Mouse (Mus musculus) stomach, postnatal 0 days (tissue): ENCODE results near the gene Cyp4b1. TPM values are rescaled to one million over a fixed set of nuclear protein-coding genes. Genes with fewer than 3 reads are reported as not detected.
A peak's percentile ranks its signal among the peaks of the same experiment; 100 is the strongest.
"Not testable (repeated sequence)": the region's sequence is repeated elsewhere in the genome, so short reads cannot be mapped to it uniquely, and the experiment has no call there.

ENCODE experiments used
- ATAC-seq: fragments of 200-750 bp; cut with Nextera tagmentation; 2 replicates; pipeline ENCODE4 v1.8.0; 2017; ENCODE audit not compliant: low FRiP score, low TSS enrichment
- DNase-seq: peaks from one replicate; pipeline ENCODE4 v3.0.0-alpha.2; 2016; ENCODE audit warnings: low spot score
- H3K27ac ChIP-seq: fragments of 300-500 bp; sonication (generic); replicated peaks from 2 replicates; pipeline ENCODE4 v1.5.1; 2014; ENCODE audit warnings: mild to moderate bottlenecking, control low read depth
- H3K27me3 ChIP-seq: fragments of 300-500 bp; sonication (generic); 2 replicates; pipeline ENCODE4 v1.6.1; 2014; ENCODE audit warnings: low read length; ENCODE audit not compliant: control insufficient read depth, insufficient read depth
- H3K36me3 ChIP-seq: fragments of 300-500 bp; sonication (generic); 2 replicates; pipeline ENCODE4 v1.6.1; 2014; ENCODE audit warnings: low read length, mixed read lengths; ENCODE audit not compliant: control insufficient read depth, insufficient read depth
- H3K4me1 ChIP-seq: fragments of 300-500 bp; sonication (generic); replicated peaks from 2 replicates; pipeline ENCODE4 v1.6.1; 2014; ENCODE audit warnings: antibody characterized with exemption; ENCODE audit not compliant: control insufficient read depth, insufficient read depth
- H3K4me2 ChIP-seq: fragments of 300-500 bp; sonication (generic); replicated peaks from 2 replicates; pipeline ENCODE4 v1.6.1; 2014; ENCODE audit warnings: low read depth, mild to moderate bottlenecking, control low read depth, moderate library complexity
- H3K4me3 ChIP-seq: fragments of 300-500 bp; sonication (generic); 2 replicates; pipeline ENCODE4 v1.5.1; 2014; ENCODE audit warnings: low read depth, low read length, control low read depth
- H3K9ac ChIP-seq: fragments of 300-500 bp; sonication (generic); 2 replicates; pipeline ENCODE4 v1.6.1; 2014; ENCODE audit warnings: mild to moderate bottlenecking, low read length, control low read depth, mixed read lengths
- H3K9me3 ChIP-seq: fragments of 300-500 bp; sonication (generic); 2 replicates; pipeline ENCODE4 v1.6.1; 2016; ENCODE audit warnings: low read length; ENCODE audit not compliant: control insufficient read depth
- CTCF ChIP-seq: IDR thresholded peaks from 2 replicates; pipeline ENCODE4 v1.5.1; 2016; ENCODE audit warnings: antibody characterized with exemption, low read depth, mild to moderate bottlenecking, moderate library complexity
- EP300 ChIP-seq: optimal IDR thresholded peaks from 2 replicates; pipeline ENCODE3; 2016; ENCODE audit warnings: antibody characterized with exemption
- WGBS: fragments of 180-500 bp; shearing (Covaris S2); extraction: QIAGEN DNeasy Blood & Tissue Kit; methylation state at CpG from one replicate; pipeline ENCODE4 v1.1.7; 2014; 5-methylcytosine and 5-hydroxymethylcytosine counted together
- polyA plus RNA-seq: library from polyadenylated mRNA; unstranded; fragments of >200 nt; fragmentation: Nextera tagmentation; extraction: Ambion mirVana; gene quantifications from 2 replicates; pipeline ENCODE4 v1.2.1, GENCODE M21; 2015

Gene Cyp4b1
- polyA plus RNA-seq, 1 experiment from 2014 or later: 1.2 TPM

DNA sequence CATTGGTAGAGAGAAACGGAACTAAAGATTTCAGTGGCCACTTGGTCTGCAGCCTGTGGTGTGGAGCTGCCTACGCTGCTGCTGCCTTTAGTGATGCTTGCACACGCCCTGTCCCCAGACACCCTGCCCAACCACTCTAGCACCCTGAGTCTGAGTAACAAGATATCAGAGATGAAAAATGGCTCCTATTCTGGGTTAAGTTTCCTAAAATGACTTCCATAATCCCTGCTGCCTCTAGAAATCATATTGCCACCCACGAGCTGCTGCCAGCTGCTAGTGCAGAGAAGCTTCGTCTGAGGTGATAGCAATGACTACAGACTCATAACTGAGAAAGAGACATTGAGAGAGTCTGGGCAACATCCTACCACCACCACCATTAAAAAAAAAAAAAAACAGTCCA, 3.3 kb upstream of the Cyp4b1 start:
- TF ChIP-seq CTCF (no peak), EP300 (no peak)
- DNase-seq (no peak), ATAC-seq (no peak)
- 66% methylated on average over 5 of the region's 5 CpGs for WGBS
- no peak overlapping the region for H3K4me3 ChIP-seq
- no peaks in the 10 kb centered on the region for H3K4me1 ChIP-seq
- no peak overlapping the region for H3K27ac ChIP-seq
- H3K27me3 ChIP-seq: no peaks in the 10 kb centered on the region
- no peak overlapping the region for H3K9ac ChIP-seq
- no peaks in the 10 kb centered on the region for H3K9me3 ChIP-seq
- no peak overlapping the region for H3K4me2 ChIP-seq
- H3K36me3 ChIP-seq: no peaks in the 10 kb centered on the region

DNA sequence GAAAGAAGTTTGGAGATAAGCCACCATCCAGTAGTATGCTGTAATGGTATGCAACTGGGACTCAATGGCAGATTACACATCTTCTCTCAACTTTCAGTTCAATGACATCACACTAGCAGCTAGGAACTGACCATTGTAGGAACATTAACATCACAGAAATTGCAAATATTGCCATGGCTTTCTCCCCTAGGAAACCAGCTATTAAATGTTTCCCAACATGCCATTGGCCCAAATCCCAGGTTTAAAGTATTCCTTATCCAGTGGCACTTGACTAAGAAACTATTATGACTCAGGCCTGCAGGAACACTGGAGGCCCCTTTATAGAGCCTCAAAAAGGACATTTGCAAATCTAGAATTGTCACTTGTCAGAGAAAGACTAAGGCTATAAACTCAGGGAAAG, 1.8 kb upstream of the Cyp4b1 start:
- H3K4me3 ChIP-seq: no peak overlapping the region
- no peaks in the 10 kb centered on the region for H3K9me3 ChIP-seq
- TF ChIP-seq EP300 (no peak), CTCF (no peak)
- ATAC-seq (no peak), DNase-seq (peak; percentile 5)
- no peak overlapping the region for H3K4me2 ChIP-seq
- H3K27ac ChIP-seq: no peak overlapping the region
- H3K27me3 ChIP-seq: no peaks in the 10 kb centered on the region
- no peaks in the 10 kb centered on the region for H3K36me3 ChIP-seq
- H3K9ac ChIP-seq: no peak overlapping the region
- no peaks in the 10 kb centered on the region for H3K4me1 ChIP-seq

DNA sequence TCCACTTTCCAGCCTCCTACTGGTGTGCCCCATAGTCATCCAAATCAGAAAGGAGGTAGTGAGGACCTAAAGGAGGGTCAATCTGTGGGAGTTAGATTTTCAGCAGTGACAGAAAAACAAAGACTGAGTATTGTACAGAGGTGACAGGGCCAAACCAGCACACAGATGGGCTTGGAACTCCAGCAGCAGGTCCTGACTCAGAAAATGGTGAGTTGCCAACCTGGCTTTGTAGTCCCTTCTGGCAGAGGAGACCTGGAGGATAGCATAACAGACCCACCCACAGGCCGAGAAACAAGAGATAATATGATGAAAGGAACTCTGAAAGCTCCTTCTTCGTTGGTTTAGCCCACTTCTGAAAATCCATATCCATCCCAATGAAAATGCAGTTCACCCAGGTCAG, 1.2 kb upstream of the Cyp4b1 start:
- H3K4me1 ChIP-seq: no peaks in the 10 kb centered on the region
- no peak overlapping the region for H3K4me3 ChIP-seq
- DNase-seq: peak; percentile 5
- H3K9ac ChIP-seq: no peak overlapping the region
- no peak for TF ChIP-seq EP300
- TF ChIP-seq CTCF: no peak
- no peak for ATAC-seq
- no peaks in the 10 kb centered on the region for H3K9me3 ChIP-seq
- no peak overlapping the region for H3K27ac ChIP-seq
- H3K4me2 ChIP-seq: no peak overlapping the region
- no peaks in the 10 kb centered on the region for H3K36me3 ChIP-seq
- H3K27me3 ChIP-seq: no peaks in the 10 kb centered on the region
- WGBS: 63% methylated on average over 2 of the region's 2 CpGs

DNA sequence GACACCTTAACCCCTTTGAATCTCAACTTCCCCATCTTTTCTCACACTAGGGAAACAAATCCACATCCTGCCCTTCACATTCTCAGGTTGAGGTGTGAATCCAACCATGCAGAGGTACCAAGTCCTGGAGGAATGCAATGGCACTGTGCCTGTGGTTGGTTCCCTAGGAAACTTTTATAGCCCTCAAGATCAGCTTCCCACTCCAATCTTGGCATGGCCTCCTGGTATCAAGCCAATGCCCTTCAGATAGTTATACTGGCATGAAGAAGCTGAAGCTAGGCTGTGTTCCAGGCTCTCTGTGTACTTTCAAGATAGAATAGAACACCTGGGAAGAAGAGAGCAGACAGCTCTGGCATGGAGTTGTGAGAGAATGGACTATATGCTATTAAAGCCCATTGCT, 2.2 kb downstream of the Cyp4b1 start:
- Histone ChIP-seq H3K27ac (no peak overlapping the region), H3K9ac (no peak overlapping the region), H3K9me3 (no peaks in the 10 kb centered on the region), H3K4me3 (no peak overlapping the region), H3K4me1 (no peaks in the 10 kb centered on the region), H3K4me2 (no peak overlapping the region), H3K27me3 (no peaks in the 10 kb centered on the region), H3K36me3 (no peaks in the 10 kb centered on the region)
- DNase-seq (peak; percentile 6), ATAC-seq (no peak)
- no peak for TF ChIP-seq EP300
- no peak for TF ChIP-seq CTCF

DNA sequence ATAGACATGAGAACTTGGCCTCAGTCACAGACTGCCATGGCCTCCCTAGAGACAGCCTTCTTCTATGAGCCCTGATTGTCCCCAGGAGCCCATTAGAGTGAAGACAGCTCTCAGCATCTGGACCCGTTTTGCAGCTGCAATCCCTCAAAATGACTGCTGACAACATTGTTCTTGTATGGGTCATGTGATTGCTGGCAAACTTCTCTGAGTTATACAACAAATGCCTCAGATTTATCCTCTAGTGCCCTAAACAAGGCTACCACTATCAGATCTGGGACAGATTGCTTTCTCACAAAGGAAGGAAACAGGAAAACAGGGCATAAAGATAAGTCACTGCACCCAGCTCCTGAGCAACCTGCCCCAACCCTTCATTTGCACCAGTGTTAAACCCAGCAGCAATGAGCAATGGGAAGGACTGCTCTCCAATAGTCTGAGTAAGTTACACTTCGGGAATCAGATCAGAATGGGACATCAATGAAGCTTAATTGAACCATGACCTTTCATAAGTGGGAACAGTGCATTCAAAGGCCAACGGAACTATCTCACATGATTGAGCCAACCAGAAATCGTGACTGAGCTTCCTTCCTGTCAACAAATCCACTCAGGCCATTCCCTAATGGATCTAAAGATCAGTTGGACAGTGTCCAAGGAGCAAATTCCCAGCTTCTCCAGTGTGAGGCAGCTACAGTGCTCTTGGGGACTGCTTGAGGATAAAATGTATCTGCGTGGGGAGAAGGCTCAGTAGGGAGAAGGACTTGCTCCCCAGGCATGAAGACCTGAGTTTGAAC, 4.4 kb downstream of the Cyp4b1 start:
- TF ChIP-seq EP300 (no peak), CTCF (no peak)
- Histone ChIP-seq H3K9ac (no peak overlapping the region), H3K9me3 (no peaks in the 10 kb centered on the region), H3K4me2 (no peak overlapping the region), H3K4me3 (no peak overlapping the region), H3K27me3 (no peaks in the 10 kb centered on the region), H3K27ac (no peak overlapping the region), H3K36me3 (no peaks in the 10 kb centered on the region), H3K4me1 (no peaks in the 10 kb centered on the region)
- 41% methylated on average over 5 of the region's 5 CpGs for WGBS
- ATAC-seq (no peak), DNase-seq (peak; percentile 9)

DNA sequence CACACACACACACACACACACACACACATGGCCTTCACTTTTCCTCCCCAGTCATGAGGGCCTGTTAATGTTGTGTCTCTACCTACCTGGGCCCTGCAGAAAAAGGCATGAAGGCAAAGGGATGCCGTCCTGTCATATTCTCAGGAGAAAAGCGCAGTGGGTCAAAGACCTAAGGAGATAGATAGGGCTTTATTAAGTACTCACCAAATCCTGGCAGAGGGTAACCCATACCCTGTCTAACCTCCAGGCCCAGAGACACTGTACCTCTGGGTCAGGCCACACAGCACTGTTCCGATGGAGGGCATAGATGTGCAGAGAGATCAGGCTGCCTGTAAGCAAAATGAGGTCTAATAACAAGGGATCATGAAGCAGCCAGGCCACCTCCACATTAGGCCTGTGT, 22.0 kb downstream of the Cyp4b1 start:
- not testable (repeated sequence) for H3K4me2 ChIP-seq, H3K36me3 ChIP-seq, H3K27ac ChIP-seq, H3K9me3 ChIP-seq, H3K4me1 ChIP-seq, H3K4me3 ChIP-seq, H3K9ac ChIP-seq, H3K27me3 ChIP-seq, ATAC-seq
- 94% methylated on average over 3 of the region's 3 CpGs for WGBS
- DNase-seq: peak; percentile 7
